Mouse (Mus musculus): ENCODE measurements at regions not wholly inside any gene's neighbourhood (a gene's known extent, or its start where the extent isn't known, plus 50 kb on each side); places are given as distances from the start of the nearest gene placed in this dataset.

DNA sequence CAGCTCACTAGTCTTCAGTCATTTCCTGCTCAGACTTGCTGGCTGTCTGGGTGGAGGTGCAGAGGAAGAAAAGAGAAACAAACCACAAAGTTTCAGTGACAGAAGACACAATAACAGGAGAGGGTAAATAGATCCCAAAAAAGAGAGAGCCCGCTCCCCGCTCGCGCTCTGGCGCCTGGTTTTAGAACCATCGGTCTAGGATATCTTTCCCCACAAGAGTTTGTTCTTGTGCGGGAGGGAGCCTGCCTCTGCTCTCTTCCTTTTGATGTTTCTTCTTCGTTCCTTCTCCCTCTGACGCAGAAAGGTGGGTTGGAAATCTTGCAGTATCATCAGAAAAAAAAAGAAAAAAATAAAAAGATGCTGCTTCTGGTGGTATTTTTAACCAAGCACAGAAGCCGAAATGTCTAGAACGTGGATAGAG lies 71.3 kb upstream of the Zfp217 start:
- Histone ChIP-seq H3K4me1 (ENCODE audit: control insufficient read depth, insufficient read depth) (peaks cover 27% of the 10 kb centered on the region), H3K27me3 (ENCODE audit: control insufficient read depth, insufficient read depth, low read length) (no peaks in the 10 kb centered on the region), H3K36me3 (replicated peaks; ENCODE audit: control insufficient read depth, insufficient read depth, low read length) (no peaks in the 10 kb centered on the region), H3K27ac (ENCODE audit: low read depth) (peak overlapping the region; percentile 77), H3K4me3 (ENCODE audit: low read depth, low read length) (peak overlapping the region; percentile 47), H3K9me3 (replicated peaks; ENCODE audit: control insufficient read depth, low read length) (peaks cover 5% of the 10 kb centered on the region; the same call in 1 of the 2 replicates), H3K4me2 (ENCODE audit: low read depth, low read length) (peak overlapping the region; percentile 84), H3K9ac (replicated peaks; ENCODE audit: low read depth, low read length) (peak overlapping the region; percentile 64)
- no peak for DNase-seq (ENCODE audit: low spot score)
- no peak for ATAC-seq (ENCODE audit: insufficient read depth, low read depth)
- under 1% methylated on average over 11 of the region's 11 CpGs for WGBS
- TF ChIP-seq CTCF (IDR thresholded peaks at IDR 0.05; ENCODE audit: low read depth): no peak
- no peak for TF ChIP-seq EP300 (IDR thresholded peaks at IDR 0.05; ENCODE audit: low read depth)

DNA sequence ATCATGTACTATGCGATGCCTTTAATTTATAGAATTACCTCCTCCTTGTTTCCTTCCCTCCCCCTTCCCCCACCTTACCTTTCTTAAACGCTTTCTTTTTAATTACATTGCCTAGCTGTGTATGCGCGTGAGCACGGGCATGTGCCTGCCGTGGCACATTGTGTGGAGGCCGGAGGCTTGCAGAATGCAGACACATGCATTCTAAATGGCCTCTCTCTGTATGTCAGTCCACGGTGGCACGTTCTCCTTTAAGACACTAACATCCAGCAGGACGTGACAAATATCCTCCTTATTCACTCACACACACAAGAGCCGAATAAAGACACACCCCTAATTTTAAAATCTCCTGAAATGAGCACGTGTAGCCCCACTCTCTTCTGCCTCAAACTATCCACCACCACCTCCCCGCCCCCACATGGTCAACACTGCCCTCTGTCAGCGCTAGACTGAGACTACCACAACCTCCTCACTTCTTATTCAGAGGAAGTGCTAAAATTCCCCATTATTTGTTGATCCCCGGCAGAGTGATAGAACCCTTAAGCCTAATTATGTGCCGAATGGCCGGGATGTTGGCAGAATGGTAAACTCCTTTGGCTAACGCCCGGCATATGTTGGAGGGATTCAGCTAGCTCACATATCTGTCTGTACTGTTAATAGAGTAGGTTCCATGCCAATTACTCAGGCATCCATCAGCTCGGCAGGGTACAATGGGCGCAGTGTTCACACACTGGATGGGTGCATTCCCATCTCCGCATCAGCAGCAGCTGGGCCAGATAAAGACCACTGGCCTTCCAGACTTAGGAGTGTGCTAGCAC lies 70.5 kb upstream of the Zfp217 start:
- peaks cover 27% of the 10 kb centered on the region for H3K4me1 ChIP-seq (ENCODE audit: control insufficient read depth, insufficient read depth)
- peak overlapping the region; percentile 84 for H3K4me2 ChIP-seq (ENCODE audit: low read depth, low read length)
- peak overlapping the region; percentile 47 for H3K4me3 ChIP-seq (ENCODE audit: low read depth, low read length)
- no peak overlapping the region for H3K9ac ChIP-seq (replicated peaks; ENCODE audit: low read depth, low read length)
- WGBS: 8% methylated on average over 22 of the region's 22 CpGs
- TF ChIP-seq CTCF (IDR thresholded peaks at IDR 0.05; ENCODE audit: low read depth) (peak; percentile 75), EP300 (IDR thresholded peaks at IDR 0.05; ENCODE audit: low read depth) (no peak)
- H3K27ac ChIP-seq (ENCODE audit: low read depth): peak overlapping the region; percentile 77
- ATAC-seq (ENCODE audit: insufficient read depth, low read depth) (peak; percentile 49), DNase-seq (ENCODE audit: low spot score) (peak; percentile 84)
- no peaks in the 10 kb centered on the region for H3K27me3 ChIP-seq (ENCODE audit: control insufficient read depth, insufficient read depth, low read length)
- H3K36me3 ChIP-seq (replicated peaks; ENCODE audit: control insufficient read depth, insufficient read depth, low read length): no peaks in the 10 kb centered on the region
- H3K9me3 ChIP-seq (replicated peaks; ENCODE audit: control insufficient read depth, low read length): peaks cover 5% of the 10 kb centered on the region; the same call in 1 of the 2 replicates

DNA sequence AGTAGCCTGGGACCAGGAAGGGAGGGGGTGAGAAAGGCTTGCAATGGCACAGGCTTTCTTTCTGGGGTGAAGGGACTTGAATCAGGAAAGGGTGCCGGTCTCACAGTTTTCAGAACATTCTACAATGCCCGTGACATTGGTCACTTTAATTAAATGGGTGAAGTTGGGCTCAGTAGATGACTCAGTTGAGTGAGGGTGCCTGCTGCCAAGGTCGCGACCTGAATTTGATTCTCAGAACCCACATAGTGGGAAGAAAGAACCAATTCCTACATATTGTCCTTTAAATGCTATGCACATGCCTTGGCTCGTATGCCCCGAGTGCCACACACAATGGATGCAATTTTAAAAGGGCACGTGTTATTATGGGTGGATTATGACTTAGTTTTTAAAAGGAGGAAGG lies 68.4 kb upstream of the Zfp217 start:
- Histone ChIP-seq H3K27me3 (ENCODE audit: control insufficient read depth, insufficient read depth, low read length) (no peaks in the 10 kb centered on the region), H3K4me2 (ENCODE audit: low read depth, low read length) (no peak overlapping the region), H3K9ac (replicated peaks; ENCODE audit: low read depth, low read length) (no peak overlapping the region), H3K36me3 (replicated peaks; ENCODE audit: control insufficient read depth, insufficient read depth, low read length) (no peaks in the 10 kb centered on the region), H3K4me1 (ENCODE audit: control insufficient read depth, insufficient read depth) (peaks cover 19% of the 10 kb centered on the region), H3K9me3 (replicated peaks; ENCODE audit: control insufficient read depth, low read length) (peaks cover 5% of the 10 kb centered on the region; the same call in 1 of the 2 replicates), H3K27ac (ENCODE audit: low read depth) (no peak overlapping the region), H3K4me3 (ENCODE audit: low read depth, low read length) (no peak overlapping the region)
- 94% methylated on average over 7 of the region's 7 CpGs for WGBS
- no peak for ATAC-seq (ENCODE audit: insufficient read depth, low read depth)
- DNase-seq (ENCODE audit: low spot score): no peak
- TF ChIP-seq EP300 (IDR thresholded peaks at IDR 0.05; ENCODE audit: low read depth) (no peak), CTCF (IDR thresholded peaks at IDR 0.05; ENCODE audit: low read depth) (no peak)

DNA sequence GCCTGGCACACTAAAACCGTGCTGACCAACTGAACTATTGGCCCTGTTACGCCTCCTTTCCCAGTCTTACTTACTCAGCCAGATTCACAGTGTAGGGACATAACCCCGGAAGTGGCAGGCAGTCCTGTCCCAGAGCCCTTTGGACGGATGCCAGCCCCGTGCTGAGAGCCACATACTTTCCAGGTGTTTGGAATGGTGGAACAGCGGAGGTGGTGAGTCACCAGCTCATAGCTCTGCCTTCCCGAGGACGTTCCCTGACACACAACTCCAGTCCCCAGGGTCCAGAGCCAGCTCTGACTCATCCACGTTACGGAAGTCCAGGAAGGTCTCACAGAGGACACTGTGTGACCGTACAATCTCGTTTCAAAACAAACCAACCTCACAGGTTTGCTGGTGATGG lies 61.2 kb upstream of the Zfp217 start:
- no peaks in the 10 kb centered on the region for H3K27me3 ChIP-seq (ENCODE audit: control insufficient read depth, insufficient read depth, low read length)
- DNase-seq (ENCODE audit: low spot score) (peak; percentile 95), ATAC-seq (ENCODE audit: insufficient read depth, low read depth) (peak; percentile 94)
- H3K4me3 ChIP-seq (ENCODE audit: low read depth, low read length): no peak overlapping the region
- H3K9me3 ChIP-seq (replicated peaks; ENCODE audit: control insufficient read depth, low read length): no peaks in the 10 kb centered on the region
- H3K27ac ChIP-seq (ENCODE audit: low read depth): peak overlapping the region; percentile 83
- TF ChIP-seq EP300 (IDR thresholded peaks at IDR 0.05; ENCODE audit: low read depth) (peak; percentile 92; the same call in 1 of the 2 replicates), CTCF (IDR thresholded peaks at IDR 0.05; ENCODE audit: low read depth) (no peak)
- H3K4me2 ChIP-seq (ENCODE audit: low read depth, low read length): peak overlapping the region; percentile 4; the same call in 1 of the 2 replicates
- 12% methylated on average over 12 of the region's 12 CpGs for WGBS
- peaks cover 16% of the 10 kb centered on the region for H3K4me1 ChIP-seq (ENCODE audit: control insufficient read depth, insufficient read depth)
- no peak overlapping the region for H3K9ac ChIP-seq (replicated peaks; ENCODE audit: low read depth, low read length)
- no peaks in the 10 kb centered on the region for H3K36me3 ChIP-seq (replicated peaks; ENCODE audit: control insufficient read depth, insufficient read depth, low read length)

DNA sequence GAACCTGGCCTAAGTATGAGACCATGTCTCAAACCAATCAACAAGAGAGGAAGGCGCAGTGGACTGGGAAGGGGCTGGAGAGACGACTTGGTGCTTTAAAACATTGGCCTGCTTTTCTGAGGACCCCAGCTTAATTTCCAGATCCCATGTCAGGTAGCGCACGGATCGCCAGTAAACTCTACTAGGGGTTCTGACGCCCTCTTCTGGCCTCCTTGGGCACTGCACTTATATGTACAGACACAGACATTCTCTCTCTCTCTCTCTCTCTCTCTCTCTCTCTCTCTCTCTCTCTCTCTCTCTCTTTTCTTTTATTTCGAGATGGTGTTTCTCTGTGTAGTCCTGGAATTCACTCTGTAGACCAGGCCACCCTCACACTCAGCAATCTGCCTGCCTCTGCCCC lies 60.0 kb upstream of the Zfp217 start:
- no peak overlapping the region for H3K4me2 ChIP-seq (ENCODE audit: low read depth, low read length)
- H3K27me3 ChIP-seq (ENCODE audit: control insufficient read depth, insufficient read depth, low read length): no peaks in the 10 kb centered on the region
- no peak overlapping the region for H3K4me3 ChIP-seq (ENCODE audit: low read depth, low read length)
- H3K27ac ChIP-seq (ENCODE audit: low read depth): no peak overlapping the region
- H3K36me3 ChIP-seq (replicated peaks; ENCODE audit: control insufficient read depth, insufficient read depth, low read length): no peaks in the 10 kb centered on the region
- ATAC-seq (ENCODE audit: insufficient read depth, low read depth) (no peak), DNase-seq (ENCODE audit: low spot score) (no peak)
- TF ChIP-seq EP300 (IDR thresholded peaks at IDR 0.05; ENCODE audit: low read depth) (no peak), CTCF (IDR thresholded peaks at IDR 0.05; ENCODE audit: low read depth) (peak; percentile 18)
- H3K4me1 ChIP-seq (ENCODE audit: control insufficient read depth, insufficient read depth): peaks cover 16% of the 10 kb centered on the region
- H3K9me3 ChIP-seq (replicated peaks; ENCODE audit: control insufficient read depth, low read length): no peaks in the 10 kb centered on the region
- 74% methylated on average over 7 of the region's 7 CpGs for WGBS
- H3K9ac ChIP-seq (replicated peaks; ENCODE audit: low read depth, low read length): no peak overlapping the region

Data from heart, postnatal 0 days (tissue).